Mouse (Mus musculus) neural tube, embryonic 11.5 days (tissue): ENCODE results near the gene Ptprf. TPM values are rescaled to one million over a fixed set of nuclear protein-coding genes. Genes with fewer than 3 reads are reported as not detected.

Experiments used
- microRNA-seq: library from miRNA; unstranded; fragments of <30 nt; microRNA quantifications from one replicate; pipeline ENCODE4, GENCODE M21; 2016
- polyA plus RNA-seq: library from polyadenylated mRNA; unstranded; fragments of >200 nt; fragmentation: Nextera tagmentation; extraction: Ambion mirVana; gene quantifications from 2 replicates; pipeline ENCODE4 v1.2.1, GENCODE M21; 2014

Gene Ptprf
- polyA plus RNA-seq, 1 experiment from 2014 or later = 80.1 TPM

Small RNA genes within 50 kb of the gene (microRNA-seq; reads per million reads assigned to microRNA genes)
- 2.1 reads per million for gene Mir7226

Other genes with a start within 250 kb of the Ptprf start
- gene St3gal3, start 156.5 kb downstream of the Ptprf start, polyA plus RNA-seq = 4.9 and 5.2 TPM in 2 replicates
- 65.4 and 68.0 TPM in 2 replicates for gene Kdm4a, start 111.4 kb downstream of the Ptprf start, polyA plus RNA-seq
- gene Szt2, start 117.9 kb upstream of the Ptprf start, polyA plus RNA-seq = 11.3 and 11.6 TPM in 2 replicates
- 139 and 152 TPM in 2 replicates for gene Med8, start 117.9 kb upstream of the Ptprf start, polyA plus RNA-seq
- 42.3 and 48.7 TPM in 2 replicates for gene Elovl1, start 136.7 kb upstream of the Ptprf start, polyA plus RNA-seq
- 290 TPM in 2 replicates for gene Cdc20, start 145.9 kb upstream of the Ptprf start, polyA plus RNA-seq
- gene Mpl, start 166.1 kb upstream of the Ptprf start, polyA plus RNA-seq = 1.0 and 2.1 TPM in 2 replicates
- gene Tie1, start 198.7 kb upstream of the Ptprf start, polyA plus RNA-seq = 14.5 and 14.8 TPM in 2 replicates
- gene 2610528J11Rik, start 235.6 kb upstream of the Ptprf start, polyA plus RNA-seq = 0.43 and 0.74 TPM in 2 replicates